Mouse (Mus musculus): ENCODE measurements around the gene Stx1a.
A peak's percentile ranks its signal among the peaks of the same experiment; 100 is the strongest.

The Stx1a gene

GRCm38 (mm10) chr5:134983111-134983510 is 40.2 kb upstream of the Stx1a start:
- no peak for TF ChIP-seq CTCF (conservative IDR thresholded peaks at IDR 0.05; ENCODE audit: low read length)
- TF ChIP-seq NANOG (IDR thresholded peaks at IDR 0.05; ENCODE audit: borderline replicate concordance, low read length) = no peak
- no peak for TF ChIP-seq POU5F1 (IDR thresholded peaks at IDR 0.05; ENCODE audit: borderline replicate concordance, low read length)
- Histone ChIP-seq H3K4me1 (replicated peaks; ENCODE audit: low read depth, low read length) (peaks cover 78% of the 10 kb centered on the region), H3K9me3 (ENCODE audit: low read length) (no peaks in the 10 kb centered on the region), H3K36me3 (ENCODE audit: insufficient read depth, low read length) (no peaks in the 10 kb centered on the region), H3K27me3 (ENCODE audit: insufficient read depth, low read length) (peaks cover 22% of the 10 kb centered on the region), H3K4me3 (replicated peaks; ENCODE audit: low read length) (no peak overlapping the region)

GRCm38 (mm10) chr5:134983771-134984170 is 39.5 kb upstream of the Stx1a start:
- Histone ChIP-seq H3K4me3 (replicated peaks; ENCODE audit: low read length) (no peak overlapping the region), H3K36me3 (ENCODE audit: insufficient read depth, low read length) (no peaks in the 10 kb centered on the region)

GRCm38 (mm10) chr5:134985633-134986297 is 37.5 kb upstream of the Stx1a start, which contains the start of gene Cldn3:
Gene Cldn3, plus strand, starts transcription at chr5:134986214.
- H3K27me3 ChIP-seq (ENCODE audit: insufficient read depth, low read length) = peaks cover 44% of the 10 kb centered on the region
- peak within 1 kb of the TSS; percentile 82 for H3K4me3 ChIP-seq (replicated peaks; ENCODE audit: low read length)
- H3K4me1 ChIP-seq (replicated peaks; ENCODE audit: low read depth, low read length) = peaks cover 87% of the 10 kb centered on the region
- no peaks in the 10 kb centered on the region for H3K36me3 ChIP-seq (ENCODE audit: insufficient read depth, low read length)
- TF ChIP-seq CTCF (conservative IDR thresholded peaks at IDR 0.05; ENCODE audit: low read length) = no peak
- no peak for TF ChIP-seq POU5F1 (IDR thresholded peaks at IDR 0.05; ENCODE audit: borderline replicate concordance, low read length)
- no peak for TF ChIP-seq NANOG (IDR thresholded peaks at IDR 0.05; ENCODE audit: borderline replicate concordance, low read length)
- no peaks in the 10 kb centered on the region for H3K9me3 ChIP-seq (ENCODE audit: low read length)

More at GRCm38 (mm10) chr5:134983771-134984170, 39.5 kb upstream of the Stx1a start:
- H3K9me3 ChIP-seq (ENCODE audit: low read length) = no peaks in the 10 kb centered on the region
- no peak for TF ChIP-seq NANOG (IDR thresholded peaks at IDR 0.05; ENCODE audit: borderline replicate concordance, low read length)
- TF ChIP-seq POU5F1 (IDR thresholded peaks at IDR 0.05; ENCODE audit: borderline replicate concordance, low read length) = no peak
- TF ChIP-seq CTCF (conservative IDR thresholded peaks at IDR 0.05; ENCODE audit: low read length) = no peak
- peaks cover 26% of the 10 kb centered on the region for H3K27me3 ChIP-seq (ENCODE audit: insufficient read depth, low read length)
- H3K4me1 ChIP-seq (replicated peaks; ENCODE audit: low read depth, low read length) = peaks cover 79% of the 10 kb centered on the region

- H3K4me3 ChIP-seq (replicated peaks; ENCODE audit: low read length) = peak overlapping the region; percentile 82
- H3K9me3 ChIP-seq (ENCODE audit: low read length) = no peaks in the 10 kb centered on the region
- no peaks in the 10 kb centered on the region for H3K36me3 ChIP-seq (ENCODE audit: insufficient read depth, low read length)
- H3K4me1 ChIP-seq (replicated peaks; ENCODE audit: low read depth, low read length) = peaks cover 82% of the 10 kb centered on the region
- TF ChIP-seq POU5F1 (IDR thresholded peaks at IDR 0.05; ENCODE audit: borderline replicate concordance, low read length) (no peak), NANOG (IDR thresholded peaks at IDR 0.05; ENCODE audit: borderline replicate concordance, low read length) (no peak), CTCF (conservative IDR thresholded peaks at IDR 0.05; ENCODE audit: low read length) (no peak)
- H3K27me3 ChIP-seq (ENCODE audit: insufficient read depth, low read length) = peaks cover 45% of the 10 kb centered on the region
Observed at GRCm38 (mm10) chr5:134986298-134987268, 36.7 kb upstream of the Stx1a start.

- no peak for TF ChIP-seq CTCF (conservative IDR thresholded peaks at IDR 0.05; ENCODE audit: low read length)
- no peak for TF ChIP-seq POU5F1 (IDR thresholded peaks at IDR 0.05; ENCODE audit: borderline replicate concordance, low read length)
- no peak for TF ChIP-seq NANOG (IDR thresholded peaks at IDR 0.05; ENCODE audit: borderline replicate concordance, low read length)
- H3K4me1 ChIP-seq (replicated peaks; ENCODE audit: low read depth, low read length) = peaks cover 62% of the 10 kb centered on the region
- H3K36me3 ChIP-seq (ENCODE audit: insufficient read depth, low read length) = no peaks in the 10 kb centered on the region
- peaks cover 45% of the 10 kb centered on the region for H3K27me3 ChIP-seq (ENCODE audit: insufficient read depth, low read length)
- H3K9me3 ChIP-seq (ENCODE audit: low read length) = peaks cover 6% of the 10 kb centered on the region; the same call in 1 of the 2 replicates
- no peak overlapping the region for H3K4me3 ChIP-seq (replicated peaks; ENCODE audit: low read length)
Observed at GRCm38 (mm10) chr5:134989166-134989565, 34.1 kb upstream of the Stx1a start.

- H3K4me3 ChIP-seq (replicated peaks; ENCODE audit: low read length) = no peak overlapping the region
- peaks cover 56% of the 10 kb centered on the region for H3K4me1 ChIP-seq (replicated peaks; ENCODE audit: low read depth, low read length)
- no peaks in the 10 kb centered on the region for H3K36me3 ChIP-seq (ENCODE audit: insufficient read depth, low read length)
Observed at GRCm38 (mm10) chr5:134989741-134990140, 33.5 kb upstream of the Stx1a start.

GRCm38 (mm10) chr5:134992566-134992965 is 30.7 kb upstream of the Stx1a start:
- Histone ChIP-seq H3K4me1 (replicated peaks; ENCODE audit: low read depth, low read length) (peaks cover 33% of the 10 kb centered on the region), H3K4me3 (replicated peaks; ENCODE audit: low read length) (no peak overlapping the region), H3K9me3 (ENCODE audit: low read length) (peaks cover 6% of the 10 kb centered on the region; the same call in 1 of the 2 replicates), H3K27me3 (ENCODE audit: insufficient read depth, low read length) (peaks cover 29% of the 10 kb centered on the region), H3K36me3 (ENCODE audit: insufficient read depth, low read length) (no peaks in the 10 kb centered on the region)
- TF ChIP-seq CTCF (conservative IDR thresholded peaks at IDR 0.05; ENCODE audit: low read length) = no peak
- TF ChIP-seq POU5F1 (IDR thresholded peaks at IDR 0.05; ENCODE audit: borderline replicate concordance, low read length) = no peak
- no peak for TF ChIP-seq NANOG (IDR thresholded peaks at IDR 0.05; ENCODE audit: borderline replicate concordance, low read length)

More at GRCm38 (mm10) chr5:134989741-134990140, 33.5 kb upstream of the Stx1a start:
- TF ChIP-seq NANOG (IDR thresholded peaks at IDR 0.05; ENCODE audit: borderline replicate concordance, low read length) (no peak), POU5F1 (IDR thresholded peaks at IDR 0.05; ENCODE audit: borderline replicate concordance, low read length) (no peak), CTCF (conservative IDR thresholded peaks at IDR 0.05; ENCODE audit: low read length) (no peak)
- peaks cover 45% of the 10 kb centered on the region for H3K27me3 ChIP-seq (ENCODE audit: insufficient read depth, low read length)
- H3K9me3 ChIP-seq (ENCODE audit: low read length) = peaks cover 6% of the 10 kb centered on the region; the same call in 1 of the 2 replicates

- no peak for TF ChIP-seq NANOG (IDR thresholded peaks at IDR 0.05; ENCODE audit: borderline replicate concordance, low read length)
- no peak for TF ChIP-seq CTCF (conservative IDR thresholded peaks at IDR 0.05; ENCODE audit: low read length)
- TF ChIP-seq POU5F1 (IDR thresholded peaks at IDR 0.05; ENCODE audit: borderline replicate concordance, low read length) = no peak
Observed at GRCm38 (mm10) chr5:134998359-134998758, 24.9 kb upstream of the Stx1a start.

More at GRCm38 (mm10) chr5:134998359-134998758, 24.9 kb upstream of the Stx1a start:
- Histone ChIP-seq H3K27me3 (ENCODE audit: insufficient read depth, low read length) (no peaks in the 10 kb centered on the region), H3K36me3 (ENCODE audit: insufficient read depth, low read length) (no peaks in the 10 kb centered on the region), H3K4me1 (replicated peaks; ENCODE audit: low read depth, low read length) (peaks cover 26% of the 10 kb centered on the region), H3K4me3 (replicated peaks; ENCODE audit: low read length) (no peak overlapping the region), H3K9me3 (ENCODE audit: low read length) (peaks cover 6% of the 10 kb centered on the region; the same call in 1 of the 2 replicates)
